Mouse (Mus musculus): ENCODE results near the gene Spryd7.

The Spryd7 gene

GRCm38 (mm10) chr14:61535811-61536210 is 20.9 kb downstream of the Spryd7 start:
- DNase-seq (ENCODE audit: low spot score) = no peak

GRCm38 (mm10) chr14:61530966-61531365 is 25.7 kb downstream of the Spryd7 start:
- no peak for DNase-seq (ENCODE audit: low spot score)

- no peak for DNase-seq (ENCODE audit: low spot score)
These were observed 26.3 kb downstream of the Spryd7 start for GRCm38 (mm10) chr14:61530396-61530795.

- no peak for DNase-seq (ENCODE audit: low spot score)
These were observed 27.2 kb downstream of the Spryd7 start for GRCm38 (mm10) chr14:61529533-61529932.

GRCm38 (mm10) chr14:61526006-61526405 is 30.7 kb downstream of the Spryd7 start:
- no peak for DNase-seq (ENCODE audit: low spot score)

- no peak for DNase-seq (ENCODE audit: low spot score)
These were observed 32.9 kb downstream of the Spryd7 start for GRCm38 (mm10) chr14:61523821-61524220.

GRCm38 (mm10) chr14:61518659-61519480 is 37.8 kb downstream of the Spryd7 start:
- DNase-seq (ENCODE audit: low spot score) = no peak

GRCm38 (mm10) chr14:61516471-61517426 is 39.9 kb downstream of the Spryd7 start:
- DNase-seq (ENCODE audit: low spot score) = no peak

GRCm38 (mm10) chr14:61511494-61511893 is 45.2 kb downstream of the Spryd7 start:
- no peak for DNase-seq (ENCODE audit: low spot score)

GRCm38 (mm10) chr14:61497716-61498490 is 58.8 kb downstream of the Spryd7 start:
- peak; percentile 45 for DNase-seq (ENCODE audit: low spot score)

- no peak for DNase-seq (ENCODE audit: low spot score)
These were observed 63.1 kb downstream of the Spryd7 start for GRCm38 (mm10) chr14:61493511-61494135.
